Mouse (Mus musculus) liver, adult 2 months (tissue): ENCODE measurements around the gene Glis2. TPM values are rescaled to one million over a fixed set of nuclear protein-coding genes. Genes with fewer than 3 reads are reported as not detected.

Experiments used
- DNase-seq: peaks from one replicate; pipeline ENCODE4 v3.0.0-alpha.2; 2011; ENCODE audit warnings: low read depth, low spot score; ENCODE audit errors: extremely low read depth
- H3K27ac ChIP-seq: fragments of 200-500 bp; replicated peaks from 2 replicates; pipeline ENCODE4 v1.5.1; 2012; ENCODE audit warnings: low read depth, mild to moderate bottlenecking, control low read depth, inconsistent platforms, low read length; ENCODE audit not compliant: insufficient read depth
- H3K27me3 ChIP-seq: fragments of 200-500 bp; 2 replicates; pipeline ENCODE4 v1.6.1; 2012; ENCODE audit warnings: mild to moderate bottlenecking, moderate library complexity, low read length, inconsistent platforms; ENCODE audit not compliant: control insufficient read depth, insufficient read depth
- H3K36me3 ChIP-seq: fragments of 200-500 bp; 2 replicates; pipeline ENCODE4 v1.6.1; 2012; ENCODE audit warnings: low read length, inconsistent platforms; ENCODE audit not compliant: control insufficient read depth, insufficient read depth
- H3K4me1 ChIP-seq: fragments of 200-500 bp; 2 replicates; pipeline ENCODE4 v1.6.1; 2011; ENCODE audit warnings: low read length; ENCODE audit not compliant: control insufficient read depth, insufficient read depth
- H3K4me3 ChIP-seq: fragments of 200-500 bp; 2 replicates; pipeline ENCODE4 v1.5.1; 2011; ENCODE audit warnings: low read depth, mild to moderate bottlenecking, control low read depth, low read length, moderate library complexity; ENCODE audit not compliant: insufficient read depth
- H3K79me2 ChIP-seq: fragments of 200-500 bp; 2 replicates; pipeline ENCODE4 v1.6.1; 2012; ENCODE audit warnings: inconsistent platforms, mild to moderate bottlenecking, low read length, moderate library complexity; ENCODE audit not compliant: control insufficient read depth, insufficient read depth
- H3K9ac ChIP-seq: fragments of 200-500 bp; 2 replicates; pipeline ENCODE4 v1.6.1; 2012; ENCODE audit warnings: low read depth, mild to moderate bottlenecking, control low read depth, inconsistent platforms, low read length
- CTCF ChIP-seq: fragments of 200-500 bp; IDR thresholded peaks from 2 replicates; pipeline ENCODE4 v1.5.1; 2011; ENCODE audit warnings: low read depth, low read length, control low read depth
- POLR2A ChIP-seq: fragments of 200-500 bp; IDR thresholded peaks from 2 replicates; pipeline ENCODE4 v1.6.1; 2011; ENCODE audit warnings: low read length, control low read depth; ENCODE audit not compliant: insufficient read depth; ENCODE audit errors: extremely low read depth
- WGBS: fragments of 180-500 bp; shearing (Covaris S2); methylation state at CpG from one replicate; pipeline ENCODE4 v1.1.7; 2018; 5-methylcytosine and 5-hydroxymethylcytosine counted together
- polyA plus RNA-seq: library from polyadenylated mRNA; depleted of rRNA; stranded (reverse); fragments of >200 nt; gene quantifications from 2 replicates; pipeline ENCODE4 v1.2.3, GENCODE M21; 2012
- total RNA-seq: library from RNA; depleted of rRNA; stranded (reverse); fragments of >200 nt; gene quantifications from 2 replicates; pipeline ENCODE4 v1.2.3, GENCODE M21; 2014

Gene Glis2
- total and polyA plus RNA-seq, 2 experiments = 0.55 to 2.5 TPM

GRCm38 (mm10) chr16:4558384-4558979 is 36.0 kb upstream of the Glis2 start:
- Histone ChIP-seq H3K9ac (peak overlapping the region; percentile 81), H3K79me2 (peaks cover 10% of the 10 kb centered on the region; the same call in 1 of the 2 replicates), H3K4me3 (peak overlapping the region; percentile 70), H3K4me1 (peaks cover 9% of the 10 kb centered on the region), H3K27ac (peak overlapping the region; percentile 82), H3K36me3 (no peaks in the 10 kb centered on the region), H3K27me3 (no peaks in the 10 kb centered on the region)
- TF ChIP-seq CTCF = no peak
- peak; percentile 80; the same call in 1 of the 2 replicates for TF ChIP-seq POLR2A
- peak; percentile 87 for DNase-seq
- under 1% methylated on average over 38 of the region's 38 CpGs for WGBS

DNA sequence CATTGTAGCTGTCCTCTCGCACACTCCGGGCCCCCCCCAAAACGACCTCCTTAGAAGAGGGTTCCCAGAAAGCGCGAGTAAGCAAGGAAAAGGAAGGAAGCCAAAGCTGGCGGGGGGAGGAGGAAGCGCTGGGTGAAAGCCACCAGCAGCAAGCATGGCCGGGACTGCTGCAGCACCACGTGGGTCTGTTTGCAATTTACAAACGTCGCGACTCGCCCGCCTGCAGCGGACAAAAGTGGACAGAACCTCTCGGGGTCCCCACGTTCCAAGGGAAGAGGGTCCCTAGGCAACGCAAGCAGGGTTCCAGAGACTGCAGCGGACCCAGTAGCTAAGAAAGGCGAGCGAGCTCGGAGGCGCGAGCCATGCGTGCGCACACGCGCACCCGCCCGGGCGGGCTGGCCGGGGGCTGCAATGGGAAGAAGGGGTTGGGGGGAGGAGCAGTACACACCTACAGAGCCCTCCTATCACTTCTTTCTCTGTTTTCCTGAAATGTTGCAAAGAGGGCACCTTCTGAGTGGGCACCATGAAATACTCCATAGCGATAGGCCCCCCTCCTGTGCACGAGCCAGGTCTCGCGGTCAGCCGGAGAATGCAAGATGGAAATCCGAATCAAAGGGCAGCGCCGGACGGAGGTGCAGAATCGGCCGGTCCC is 35.4 kb upstream of the Glis2 start:
- WGBS = under 1% methylated on average over 43 of the region's 43 CpGs
- Histone ChIP-seq H3K36me3 (no peaks in the 10 kb centered on the region), H3K4me1 (peaks cover 9% of the 10 kb centered on the region), H3K4me3 (peak overlapping the region; percentile 70), H3K9ac (peak overlapping the region; percentile 81), H3K27me3 (no peaks in the 10 kb centered on the region), H3K27ac (peak overlapping the region; percentile 73), H3K79me2 (peaks cover 10% of the 10 kb centered on the region; the same call in 1 of the 2 replicates)
- TF ChIP-seq CTCF = no peak
- no peak for TF ChIP-seq POLR2A
- peak; percentile 57 for DNase-seq

DNA sequence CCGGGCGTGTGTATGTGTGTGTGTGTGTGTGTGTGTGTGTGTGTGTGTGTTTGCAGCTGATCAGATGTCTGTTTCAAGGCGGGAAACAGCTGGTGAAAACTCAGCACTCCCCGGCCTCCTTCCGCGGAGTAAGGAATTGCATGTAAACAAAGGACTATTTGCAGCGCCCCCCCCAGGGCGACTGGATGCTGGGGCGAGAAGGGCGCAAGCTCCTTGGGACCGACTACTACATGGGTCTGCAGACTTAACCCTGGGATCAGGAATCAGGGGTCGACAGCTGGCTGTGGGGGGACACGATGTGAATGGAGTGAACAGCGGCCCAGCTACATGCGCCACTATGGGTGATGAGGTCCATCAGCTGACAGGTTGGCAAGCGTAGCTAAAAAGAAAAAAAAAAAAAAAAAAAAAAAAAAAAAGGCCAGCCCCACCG is 34.8 kb upstream of the Glis2 start, which contains the start of gene Tfap4:
Tfap4 (minus strand) TSS at position 140 of the 430 bp plus-strand sequence.
- TF ChIP-seq POLR2A = no peak
- peak; percentile 35 for TF ChIP-seq CTCF
- Histone ChIP-seq H3K27ac (peak within 1 kb of the TSS; percentile 73), H3K9ac (peak within 1 kb of the TSS; percentile 81), H3K27me3 (no peaks in the 10 kb centered on the region), H3K36me3 (no peaks in the 10 kb centered on the region), H3K79me2 (peaks cover 10% of the 10 kb centered on the region; the same call in 1 of the 2 replicates), H3K4me3 (peak within 1 kb of the TSS; percentile 70), H3K4me1 (peaks cover 9% of the 10 kb centered on the region)
- peak; percentile 72 for DNase-seq
- WGBS = under 1% methylated on average over 17 of the region's 17 CpGs

DNA sequence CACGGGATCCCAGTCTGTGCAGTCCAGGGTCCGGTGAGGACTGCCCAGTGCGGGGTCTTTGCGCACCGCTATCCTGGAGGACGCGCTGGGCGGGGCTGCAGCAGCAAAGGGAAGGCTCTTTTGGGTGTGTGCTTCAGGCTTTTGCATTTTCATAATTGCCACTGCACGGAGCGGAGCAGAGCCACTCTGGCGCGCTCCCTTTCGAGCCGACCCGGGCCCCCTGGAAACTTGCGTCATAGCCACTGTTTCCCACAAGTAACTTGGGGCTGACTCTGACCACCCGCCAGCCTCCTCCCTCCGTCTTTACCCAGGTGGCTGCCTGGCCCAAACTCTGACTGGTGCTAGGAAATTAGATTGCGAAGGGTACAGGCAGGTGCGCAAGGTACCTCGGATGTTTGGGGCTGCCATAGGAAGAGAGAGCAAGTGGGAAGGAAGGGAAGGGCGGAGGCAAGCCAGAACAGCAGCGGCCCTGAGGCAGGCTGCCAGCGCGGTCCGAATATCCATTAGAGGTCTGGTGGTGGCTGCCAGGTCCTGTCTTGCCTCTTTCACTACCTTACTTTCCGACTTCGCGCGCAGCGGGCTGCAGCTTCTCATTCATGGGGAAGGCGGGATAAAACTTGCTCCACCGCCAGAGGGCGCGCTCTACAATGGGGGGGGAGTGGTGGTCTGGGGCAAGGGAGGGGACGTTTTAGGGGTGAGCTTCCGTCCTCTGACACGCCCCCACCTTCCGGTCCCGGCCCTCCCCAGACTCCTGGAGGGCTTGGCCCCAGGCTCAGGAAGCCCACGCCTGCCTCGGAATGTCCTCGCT is 34.2 kb upstream of the Glis2 start:
- Histone ChIP-seq H3K4me1 (peaks cover 9% of the 10 kb centered on the region), H3K79me2 (peaks cover 10% of the 10 kb centered on the region; the same call in 1 of the 2 replicates), H3K9ac (peak overlapping the region; percentile 62), H3K4me3 (peak overlapping the region; percentile 70), H3K36me3 (no peaks in the 10 kb centered on the region), H3K27me3 (no peaks in the 10 kb centered on the region), H3K27ac (peak overlapping the region; percentile 32)
- peak; percentile 63 for DNase-seq
- WGBS = 3% methylated on average over 43 of the region's 43 CpGs
- peak; percentile 79 for TF ChIP-seq CTCF
- no peak for TF ChIP-seq POLR2A

DNA sequence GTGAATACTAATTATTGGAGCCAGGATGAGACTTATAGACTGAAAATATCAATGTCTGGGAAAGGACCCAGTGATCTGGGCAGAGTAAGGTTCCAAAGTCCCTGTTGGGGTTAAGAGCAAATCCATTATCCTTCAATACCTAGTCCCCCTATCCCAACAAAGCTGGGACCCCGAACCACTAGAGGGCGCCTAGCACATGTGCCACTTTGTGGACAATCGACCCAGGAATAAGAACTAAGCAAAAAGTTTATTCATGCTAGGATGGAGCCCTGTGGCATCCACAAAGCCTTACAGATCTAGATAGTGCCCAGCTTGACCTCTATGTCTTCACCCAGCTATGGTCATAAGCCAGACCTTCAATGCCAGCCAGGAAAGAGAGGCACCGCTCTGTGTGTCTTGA is 26.6 kb upstream of the Glis2 start:
- H3K79me2 ChIP-seq = no peaks in the 10 kb centered on the region
- H3K27me3 ChIP-seq = no peaks in the 10 kb centered on the region
- H3K4me1 ChIP-seq = no peaks in the 10 kb centered on the region
- H3K36me3 ChIP-seq = no peaks in the 10 kb centered on the region
- TF ChIP-seq CTCF (peak; percentile 83), POLR2A (no peak)
- no peak overlapping the region for H3K9ac ChIP-seq
- DNase-seq = peak; percentile 53
- no peak overlapping the region for H3K4me3 ChIP-seq
- WGBS = 23% methylated on average over 4 of the region's 4 CpGs
- no peak overlapping the region for H3K27ac ChIP-seq
